ENCODE assay signal across 33 mouse cellular contexts in the genomic region with DNA sequence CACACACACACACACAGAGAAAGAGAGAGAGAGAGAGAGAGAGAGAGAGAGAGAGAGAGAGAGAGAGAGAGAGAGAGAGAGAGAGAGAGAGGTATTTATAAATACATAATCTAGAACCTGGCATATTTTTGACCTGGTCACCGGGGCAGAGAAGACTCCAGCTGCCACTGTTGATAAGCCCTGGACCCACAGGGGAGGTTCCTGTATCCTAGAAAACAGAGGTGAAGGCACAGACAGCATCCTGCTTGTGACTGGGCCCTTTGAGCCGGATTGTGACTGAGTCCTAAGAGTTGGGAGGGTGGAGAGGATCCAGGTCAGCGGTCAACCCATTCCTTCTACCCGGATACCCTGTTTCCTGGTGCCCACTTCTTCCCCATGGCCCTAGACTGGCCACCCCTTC. TPM values are rescaled to one million over a fixed set of nuclear protein-coding genes. Genes with fewer than 3 reads are reported as not detected.
DNase-seq lines count a peak whose midpoint lies in the region; ATAC-seq and TF ChIP-seq lines count a peak whose summit lies in the region.
"Had no signal": no experiment of that assay in that cellular context is flagged by ENCODE, and none has a peak within 500 bp of the region (broad histone marks: within the 10 kb centered on the region; RNA-seq: fewer than 3 reads in every experiment).

No protein-coding gene starts in this region.

- no peaks in the 10 kb centered on the region for H3K4me1 ChIP-seq in MEL (ENCODE audit: control insufficient read depth in 1 of 2, insufficient read depth in 2 of 2, low read length in 2 of 2)
- H3K4me1 ChIP-seq in liver, embryonic 12.5 days: peaks cover 50% of the 10 kb centered on the region
- H3K4me1 ChIP-seq in liver, postnatal 0 days (ENCODE audit: insufficient read depth): peaks cover 23% of the 10 kb centered on the region; the same call in 1 of the 2 replicates
- H3K4me1 ChIP-seq in midbrain, embryonic 13.5 days (replicated peaks): peaks cover 9% of the 10 kb centered on the region; the same call in 1 of the 2 replicates

- no peak overlapping the region for H3K9ac ChIP-seq in MEL (ENCODE audit: control insufficient read depth, low read depth, low read length, poor library complexity, severe bottlenecking)
- H3K9ac ChIP-seq in liver, embryonic 12.5 days: peak overlapping the region; percentile 37
- no peak overlapping the region for H3K9ac ChIP-seq in liver, postnatal 0 days (replicated peaks)
- no peak overlapping the region for H3K9ac ChIP-seq in midbrain, embryonic 13.5 days (replicated peaks)
- H3K9ac ChIP-seq: embryonic facial prominence, embryonic 15.5 days; forebrain, embryonic 15.5 days; heart, embryonic 15.5 days; limb, embryonic 13.5 days; lung, embryonic 14.5 days had no signal

- TF ChIP-seq CTCF in MEL (IDR thresholded peaks at IDR 0.05 in 2 of 3, conservative IDR thresholded peaks at IDR 0.05 in 1 of 3; ENCODE audit: control insufficient read depth in 1 of 3, insufficient read depth in 1 of 3, low read depth in 2 of 3, low read length in 3 of 3, poor library complexity in 1 of 3, severe bottlenecking in 1 of 3): no peak
- no peak for TF ChIP-seq CTCF in liver, postnatal 0 days (IDR thresholded peaks at IDR 0.05; ENCODE audit: low read depth)

- no peak for TF ChIP-seq RAD21 in MEL (IDR thresholded peaks at IDR 0.05; ENCODE audit: low read depth, low read length)

- H3K4me2 ChIP-seq in liver, embryonic 12.5 days: peak overlapping the region; percentile 39
- peak overlapping the region; percentile 48; the same call in 1 of the 2 replicates for H3K4me2 ChIP-seq in liver, postnatal 0 days (ENCODE audit: low read depth, low read length)
- H3K4me2 ChIP-seq in midbrain, embryonic 13.5 days (replicated peaks): no peak overlapping the region
- H3K4me2 ChIP-seq: embryonic facial prominence, embryonic 15.5 days; forebrain, embryonic 15.5 days; heart, embryonic 15.5 days; limb, embryonic 13.5 days; lung, embryonic 14.5 days had no signal

- no peaks in the 10 kb centered on the region for H3K9me3 ChIP-seq in MEL (replicated peaks; ENCODE audit: insufficient read depth, low read length)
- H3K9me3 ChIP-seq in liver, embryonic 12.5 days (replicated peaks): no peaks in the 10 kb centered on the region
- no peaks in the 10 kb centered on the region for H3K9me3 ChIP-seq in liver, postnatal 0 days (ENCODE audit: low read length)
- H3K9me3 ChIP-seq in midbrain, embryonic 13.5 days: no peaks in the 10 kb centered on the region
- H3K9me3 ChIP-seq: embryonic facial prominence, embryonic 10.5 days; embryonic facial prominence, embryonic 15.5 days; forebrain, embryonic 10.5 days; forebrain, embryonic 15.5 days; heart, embryonic 15.5 days; limb, embryonic 13.5 days; megakaryocyte, embryonic 14.5 days had no signal

- 49% methylated on average over 4 of the region's 4 CpGs for WGBS in liver, embryonic 12.5 days (ENCODE audit: insufficient replicate concordance)
- WGBS in liver, postnatal 0 days (ENCODE audit: insufficient replicate concordance): 51% methylated on average over 4 of the region's 4 CpGs
- WGBS in midbrain, embryonic 13.5 days: 81% methylated on average over 4 of the region's 4 CpGs

- intact Hi-C loops in left cerebral cortex, postnatal 25 days (cut with DNase I): no loop called here

- no peaks in the 10 kb centered on the region; the same call in 1 of the 2 replicates for H3K79me2 ChIP-seq in MEL (ENCODE audit: control insufficient read depth, insufficient read depth, low read length, poor library complexity)

- no peak for DNase-seq in MEL (ENCODE audit: low read depth, low spot score)
- peak; percentile 43 for DNase-seq in liver, postnatal 0 days
- DNase-seq in left cerebral cortex, postnatal 25 days (ENCODE audit: low spot score in 2 of 2): no peak
- DNase-seq in kidney, adult 18-20 months: no peak
- DNase-seq: adrenal gland, postnatal 25 days; cerebellum, adult 18-20 months; cerebellum, postnatal 10 days; kidney, adult 9 months; kidney, postnatal 10 days; lung, embryonic 14.5 days; lung, postnatal 36 days; midbrain, embryonic 14.5 days; retina, postnatal 1 day; right cerebral cortex, postnatal 14 days had no signal

- no peak for TF ChIP-seq POLR2A in MEL (IDR thresholded peaks at IDR 0.05; ENCODE audit: control insufficient read depth in 1 of 2, insufficient read depth in 1 of 2, low read depth in 1 of 2, low read length in 2 of 2, poor library complexity in 1 of 2)

- H3K4me3 ChIP-seq in MEL (ENCODE audit: control insufficient read depth in 1 of 2, insufficient read depth in 1 of 2, low read depth in 2 of 2, low read length in 2 of 2): no peak overlapping the region
- H3K4me3 ChIP-seq in liver, embryonic 12.5 days: no peak overlapping the region
- no peak overlapping the region for H3K4me3 ChIP-seq in liver, postnatal 0 days (ENCODE audit: low read depth, low read length)
- no peak overlapping the region for H3K4me3 ChIP-seq in midbrain, embryonic 13.5 days (replicated peaks)
- H3K4me3 ChIP-seq: embryonic facial prominence, embryonic 10.5 days; embryonic facial prominence, embryonic 15.5 days; forebrain, embryonic 10.5 days; forebrain, embryonic 15.5 days; heart, embryonic 15.5 days; layer of hippocampus, adult 2 months; left cerebral cortex, adult 2 months; limb, embryonic 13.5 days; megakaryocyte, embryonic 14.5 days had no signal

- H3K27me3 ChIP-seq in MEL (ENCODE audit: control insufficient read depth in 1 of 2, insufficient read depth in 2 of 2, low read length in 2 of 2): no peaks in the 10 kb centered on the region
- no peaks in the 10 kb centered on the region for H3K27me3 ChIP-seq in liver, embryonic 12.5 days (replicated peaks)
- no peaks in the 10 kb centered on the region for H3K27me3 ChIP-seq in liver, postnatal 0 days (ENCODE audit: insufficient read depth, low read length)
- 0 out of 2 replicates have a peak, but pooled peaks cover 2% of the 10 kb centered on the region for H3K27me3 ChIP-seq in midbrain, embryonic 13.5 days
- H3K27me3 ChIP-seq: embryonic facial prominence, embryonic 15.5 days; heart, embryonic 15.5 days; limb, embryonic 13.5 days; megakaryocyte, embryonic 14.5 days had no signal

- H3K36me3 ChIP-seq in MEL (ENCODE audit: control insufficient read depth in 1 of 2, insufficient read depth in 2 of 2, low read length in 2 of 2): no peaks in the 10 kb centered on the region; a peak in 1 of 4 replicates
- H3K36me3 ChIP-seq in liver, embryonic 12.5 days: peaks cover 39% of the 10 kb centered on the region
- H3K36me3 ChIP-seq in liver, postnatal 0 days (replicated peaks; ENCODE audit: insufficient read depth, low read length): peaks cover 29% of the 10 kb centered on the region
- H3K36me3 ChIP-seq in midbrain, embryonic 13.5 days: peaks cover 39% of the 10 kb centered on the region

- peak; percentile 89 for ATAC-seq in erythroblast, adult 5-6 weeks (replicated peaks; ENCODE audit: low FRiP score, poor library complexity, severe bottlenecking)
- ATAC-seq in liver, embryonic 12.5 days: peak; percentile 72
- peak; percentile 79 for ATAC-seq in liver, postnatal 0 days
- ATAC-seq in midbrain, embryonic 13.5 days: no peak
- ATAC-seq: CD4-positive, CD25-positive, alpha-beta regulatory T cell, adult 4 months; forebrain, embryonic 15.5 days; intestine, embryonic 16.5 days had no signal

- no peak for TF ChIP-seq EP300 in MEL (IDR thresholded peaks at IDR 0.05; ENCODE audit: low read depth in 1 of 2, low read length in 2 of 2)
- peak; percentile 91 for TF ChIP-seq EP300 in liver, postnatal 0 days (IDR thresholded peaks at IDR 0.05; ENCODE audit: low read depth)

- H3K27ac ChIP-seq in MEL (ENCODE audit: control insufficient read depth, low read depth, low read length): no peak overlapping the region
- H3K27ac ChIP-seq in liver, embryonic 12.5 days: peak overlapping the region; percentile 84
- H3K27ac ChIP-seq in liver, postnatal 0 days (ENCODE audit: low read depth): peak overlapping the region; percentile 57; the same call in 1 of the 2 replicates
- no peak overlapping the region for H3K27ac ChIP-seq in midbrain, embryonic 13.5 days
- H3K27ac ChIP-seq: embryonic facial prominence, embryonic 10.5 days; embryonic facial prominence, embryonic 15.5 days; forebrain, embryonic 10.5 days; forebrain, embryonic 15.5 days; heart, embryonic 15.5 days; layer of hippocampus, adult 2 months; left cerebral cortex, adult 2 months; limb, embryonic 13.5 days had no signal

RNA-seq across cellular contexts. Expression of a gene that starts 10.5 kb away (rescaled TPM):
- total RNA-seq in MEL (2012; rRNA removed): not detected in 2 replicates
- not detected for polyA plus RNA-seq in MEL (2012; ENCODE audit: insufficient read depth in 1 of 2, insufficient read length in 2 of 2, low read depth in 1 of 2, low replicate concordance in 2 of 2, missing spikeins in 1 of 2)
- total RNA-seq in erythroblast, adult 5-6 weeks (2015; ENCODE audit: low replicate concordance): not detected in 2 replicates
- not detected in 2 replicates for total RNA-seq in erythroblast, adult 5-6 weeks (2017; ENCODE audit: low replicate concordance)
- 6.3 and 7.9 TPM in 2 replicates for polyA plus RNA-seq in liver, embryonic 12.5 days (2016; fragmentation: Nextera tagmentation; extraction: Ambion mirVana)
- polyA plus RNA-seq in liver, postnatal 0 days (2015; fragmentation: Nextera tagmentation; extraction: Ambion mirVana): 13.1 and 15.0 TPM in 2 replicates
- under 1 TPM in 1 of 2 experiments, not detected in 1; 0.50 TPM for total RNA-seq in left cerebral cortex, postnatal 25 days (2021)
- 0.22 and 0.35 TPM in 2 replicates for polyA plus RNA-seq in midbrain, embryonic 13.5 days (2015; fragmentation: Nextera tagmentation; extraction: Ambion mirVana)
- total RNA-seq: common myeloid progenitor, adult 5-6 weeks; gastrocnemius, adult 8-10 months; left cerebral cortex, postnatal 36 days; monocyte, adult 5-6 weeks had no signal
- polyA plus RNA-seq: neural tube, embryonic 14.5 days had no signal

RNA-seq across cellular contexts. Expression of a gene that starts 11.6 kb away (rescaled TPM):
- 766 and 806 TPM in 2 replicates for total RNA-seq in MEL (2012; rRNA removed)
- polyA plus RNA-seq in MEL (2012; ENCODE audit: insufficient read depth in 1 of 2, insufficient read length in 2 of 2, low read depth in 1 of 2, low replicate concordance in 2 of 2, missing spikeins in 1 of 2): 100 to 1,000 TPM; 396 to 730 TPM
- 92.8 and 113 TPM in 2 replicates for total RNA-seq in erythroblast, adult 5-6 weeks (2015; ENCODE audit: low replicate concordance)
- 50.9 and 56.7 TPM in 2 replicates for total RNA-seq in erythroblast, adult 5-6 weeks (2017; ENCODE audit: low replicate concordance)
- 219 and 226 TPM in 2 replicates for polyA plus RNA-seq in liver, embryonic 12.5 days (2016; fragmentation: Nextera tagmentation; extraction: Ambion mirVana)
- polyA plus RNA-seq in liver, postnatal 0 days (2015; fragmentation: Nextera tagmentation; extraction: Ambion mirVana): 119 and 125 TPM in 2 replicates
- 100 to 1,000 TPM; 133 to 136 TPM for total RNA-seq in left cerebral cortex, postnatal 25 days (2021)
- 210 and 220 TPM in 2 replicates for polyA plus RNA-seq in midbrain, embryonic 13.5 days (2015; fragmentation: Nextera tagmentation; extraction: Ambion mirVana)

RNA-seq across cellular contexts. Expression of a gene that starts 11.6 kb away (rescaled TPM):
- 140 and 148 TPM in 2 replicates for total RNA-seq in MEL (2012; rRNA removed)
- 100 to 1,000 TPM in 1 of 2 experiments, not detected in 1; 220 TPM for polyA plus RNA-seq in MEL (2012; ENCODE audit: insufficient read depth in 1 of 2, insufficient read length in 2 of 2, low read depth in 1 of 2, low replicate concordance in 2 of 2, missing spikeins in 1 of 2)
- 37.9 and 60.8 TPM in 2 replicates for total RNA-seq in erythroblast, adult 5-6 weeks (2015; ENCODE audit: low replicate concordance)
- 82.2 and 119 TPM in 2 replicates for total RNA-seq in erythroblast, adult 5-6 weeks (2017; ENCODE audit: low replicate concordance)
- 147 and 159 TPM in 2 replicates for polyA plus RNA-seq in liver, embryonic 12.5 days (2016; fragmentation: Nextera tagmentation; extraction: Ambion mirVana)
- 81.7 and 93.9 TPM in 2 replicates for polyA plus RNA-seq in liver, postnatal 0 days (2015; fragmentation: Nextera tagmentation; extraction: Ambion mirVana)
- 10 to 100 TPM; 96.6 to 96.8 TPM for total RNA-seq in left cerebral cortex, postnatal 25 days (2021)
- polyA plus RNA-seq in midbrain, embryonic 13.5 days (2015; fragmentation: Nextera tagmentation; extraction: Ambion mirVana): 205 and 214 TPM in 2 replicates

RNA-seq across cellular contexts. Expression of a gene that starts 15.4 kb away (rescaled TPM):
- 2.7 and 3.6 TPM in 2 replicates for total RNA-seq in MEL (2012; rRNA removed)
- polyA plus RNA-seq in MEL (2012; ENCODE audit: insufficient read depth in 1 of 2, insufficient read length in 2 of 2, low read depth in 1 of 2, low replicate concordance in 2 of 2, missing spikeins in 1 of 2): 1 to 10 TPM in 1 of 2 experiments, not detected in 1; 6.9 TPM
- 2.9 TPM in 1 of 2 replicates, not detected in the other for total RNA-seq in erythroblast, adult 5-6 weeks (2015; ENCODE audit: low replicate concordance)
- 4.3 and 6.1 TPM in 2 replicates for total RNA-seq in erythroblast, adult 5-6 weeks (2017; ENCODE audit: low replicate concordance)
- 4.1 and 5.1 TPM in 2 replicates for polyA plus RNA-seq in liver, embryonic 12.5 days (2016; fragmentation: Nextera tagmentation; extraction: Ambion mirVana)
- 3.3 and 3.4 TPM in 2 replicates for polyA plus RNA-seq in liver, postnatal 0 days (2015; fragmentation: Nextera tagmentation; extraction: Ambion mirVana)
- total RNA-seq in left cerebral cortex, postnatal 25 days (2021): 1 to 10 TPM; 2.5 to 2.7 TPM
- polyA plus RNA-seq in midbrain, embryonic 13.5 days (2015; fragmentation: Nextera tagmentation; extraction: Ambion mirVana): 5.9 and 7.1 TPM in 2 replicates
- total RNA-seq: gastrocnemius, adult 8-10 months had no signal

RNA-seq across cellular contexts. Expression of a gene that starts 25.2 kb away (rescaled TPM):
- 0.26 TPM in 1 of 2 replicates, not detected in the other for total RNA-seq in MEL (2012; rRNA removed)
- 1 to 10 TPM in 1 of 2 experiments, not detected in 1; 1.3 TPM for polyA plus RNA-seq in MEL (2012; ENCODE audit: insufficient read depth in 1 of 2, insufficient read length in 2 of 2, low read depth in 1 of 2, low replicate concordance in 2 of 2, missing spikeins in 1 of 2)
- total RNA-seq in erythroblast, adult 5-6 weeks (2015; ENCODE audit: low replicate concordance): not detected in 2 replicates
- not detected in 2 replicates for total RNA-seq in erythroblast, adult 5-6 weeks (2017; ENCODE audit: low replicate concordance)
- 0.51 and 1.3 TPM in 2 replicates for polyA plus RNA-seq in liver, embryonic 12.5 days (2016; fragmentation: Nextera tagmentation; extraction: Ambion mirVana)
- polyA plus RNA-seq in liver, postnatal 0 days (2015; fragmentation: Nextera tagmentation; extraction: Ambion mirVana): 0.54 and 0.71 TPM in 2 replicates
- total RNA-seq in left cerebral cortex, postnatal 25 days (2021): 1 to 10 TPM; 4.3 to 4.7 TPM
- 2.6 and 3.5 TPM in 2 replicates for polyA plus RNA-seq in midbrain, embryonic 13.5 days (2015; fragmentation: Nextera tagmentation; extraction: Ambion mirVana)
- total RNA-seq: common myeloid progenitor, adult 5-6 weeks; monocyte, adult 5-6 weeks had no signal

Comparison
In these comparisons a context has a peak if more than half of its experiments do, and no peak if none do; other contexts are left out.
1. H3K27ac ChIP-seq: peak in liver, embryonic 12.5 days (single experiment) and liver, postnatal 0 days (single experiment); none in MEL (single experiment) and midbrain, embryonic 13.5 days (single experiment).